Mouse (Mus musculus) liver, embryonic 14.5 days (tissue): Measurements from ENCODE around the gene Ddc.

Experiments used
- CTCF ChIP-seq: IDR thresholded peaks from 2 replicates; pipeline ENCODE4 v1.5.1; 2016; ENCODE audit warnings: antibody characterized with exemption, low read depth, control low read depth
- EP300 ChIP-seq: IDR thresholded peaks from 2 replicates; pipeline ENCODE4 v1.6.1; 2016; ENCODE audit warnings: antibody characterized with exemption, low read depth

DNA sequence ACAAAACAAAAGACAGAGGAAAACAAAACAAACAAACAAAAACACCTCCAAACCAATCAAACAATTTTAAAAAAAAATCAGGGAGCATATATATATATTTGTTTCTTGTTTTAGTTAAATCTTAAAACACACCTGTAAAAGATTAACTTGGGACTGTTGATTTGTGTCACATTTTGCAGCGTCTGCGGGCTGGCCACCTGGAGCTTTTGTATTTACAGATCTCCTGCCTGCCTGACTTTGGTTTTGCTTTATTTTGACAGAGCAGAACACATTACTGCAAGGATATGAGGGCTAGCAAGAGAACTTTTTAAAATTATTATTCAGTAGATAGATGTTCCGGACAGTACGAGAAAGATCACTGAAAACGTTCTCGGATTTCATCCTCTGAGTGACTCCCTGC, 66.4 kb downstream of the Ddc start:
- no peak for TF ChIP-seq CTCF
- no peak for TF ChIP-seq EP300
